Mouse (Mus musculus): ENCODE measurements around the gene Mical2.

The Mical2 gene

DNA sequence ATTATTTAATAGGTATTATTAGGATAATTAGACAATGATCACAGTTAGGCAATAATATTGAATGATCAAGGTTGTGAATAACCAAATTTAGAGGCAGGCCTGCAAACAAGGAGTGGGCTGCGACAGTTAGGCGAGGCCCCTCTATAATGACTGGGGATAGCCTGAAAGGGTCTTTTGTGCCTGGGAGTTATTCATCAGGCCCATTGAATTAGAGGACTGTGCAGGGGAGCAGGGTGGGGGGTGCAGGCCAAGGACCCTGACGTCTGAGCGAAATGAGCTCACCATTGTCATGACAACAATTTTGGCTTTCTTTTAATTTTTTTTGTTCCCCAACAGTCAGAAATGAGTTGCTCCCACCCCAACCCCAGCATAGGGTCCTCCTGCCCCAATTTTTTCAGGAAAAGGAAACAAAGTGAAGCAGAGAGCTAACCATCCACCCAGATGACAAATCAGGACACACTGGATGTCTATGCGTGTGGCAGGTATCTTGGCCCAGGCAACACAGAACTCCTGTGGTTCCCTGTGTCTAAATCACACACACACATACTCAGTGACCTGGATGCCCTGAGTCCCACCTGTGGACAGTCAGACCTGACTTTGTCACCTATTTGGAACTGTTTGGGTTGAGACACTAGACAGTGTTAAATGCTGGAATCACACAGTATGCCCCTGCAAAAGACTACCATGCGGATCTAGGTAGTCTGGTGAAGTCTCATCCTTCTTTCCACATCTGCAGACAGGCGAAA is 173.9 kb downstream of the Mical2 start:
- no peak for DNase-seq (ENCODE audit: low read depth, low spot score)

DNA sequence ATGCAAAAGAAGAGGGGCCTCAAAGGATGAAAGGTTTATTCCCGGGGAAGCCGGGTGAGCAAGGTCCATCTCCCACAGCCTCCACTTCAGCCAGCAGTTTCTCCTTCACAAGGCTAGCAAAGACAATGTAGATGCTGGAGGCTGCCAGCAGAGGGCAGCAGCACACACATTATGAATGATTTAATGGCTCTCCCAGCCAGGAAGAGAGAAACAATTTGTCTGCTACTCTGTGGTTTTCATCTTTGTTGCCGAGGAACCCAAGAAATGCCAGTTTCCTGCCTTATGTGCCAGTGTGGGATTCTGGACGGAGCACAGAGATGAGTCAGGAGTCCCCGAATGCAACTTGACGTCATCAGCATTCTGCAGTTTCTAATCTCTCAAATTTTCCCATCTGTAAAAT is 174.5 kb downstream of the Mical2 start:
- DNase-seq (ENCODE audit: low read depth, low spot score), result no peak

DNA sequence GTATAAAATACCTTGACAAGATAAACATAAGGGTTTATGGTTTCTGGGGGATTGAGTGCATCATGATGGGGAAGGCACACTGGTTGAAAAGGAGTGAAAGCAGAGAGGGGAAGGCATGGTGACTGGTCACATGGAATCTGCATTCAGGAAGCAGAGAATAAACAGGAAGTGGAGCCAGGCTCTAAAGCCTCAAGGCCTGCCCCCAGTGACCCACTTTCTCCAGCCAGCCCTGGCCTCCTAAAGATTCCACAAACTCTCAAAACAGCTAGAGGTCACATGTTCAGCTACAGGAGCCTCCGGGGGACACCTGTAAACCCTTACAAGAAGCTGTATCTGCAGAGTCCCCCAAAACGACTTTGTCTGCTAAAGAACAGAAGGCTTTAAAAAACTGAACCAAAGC is 179.4 kb downstream of the Mical2 start:
- no peak for DNase-seq (ENCODE audit: low read depth, low spot score)

DNA sequence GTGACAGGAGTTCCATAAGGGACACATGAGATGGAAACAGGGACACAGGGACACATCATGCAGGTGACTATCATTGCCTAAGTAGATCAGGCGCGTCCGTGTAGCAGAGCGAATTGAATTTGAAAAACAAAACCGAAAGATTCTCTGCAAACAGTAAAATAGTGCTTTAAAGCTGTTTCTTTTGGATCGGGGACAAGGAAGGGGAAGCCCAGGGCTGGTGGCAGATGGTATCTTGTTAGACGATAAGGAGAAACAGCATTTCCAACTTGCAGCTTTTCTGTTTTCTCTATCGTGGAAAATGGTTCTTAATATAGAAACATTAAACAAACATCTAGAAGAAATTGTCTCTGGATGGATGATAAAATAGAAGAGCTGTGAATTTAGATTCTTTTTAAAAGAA is 179.9 kb downstream of the Mical2 start:
- DNase-seq (ENCODE audit: low read depth, low spot score), result no peak

DNA sequence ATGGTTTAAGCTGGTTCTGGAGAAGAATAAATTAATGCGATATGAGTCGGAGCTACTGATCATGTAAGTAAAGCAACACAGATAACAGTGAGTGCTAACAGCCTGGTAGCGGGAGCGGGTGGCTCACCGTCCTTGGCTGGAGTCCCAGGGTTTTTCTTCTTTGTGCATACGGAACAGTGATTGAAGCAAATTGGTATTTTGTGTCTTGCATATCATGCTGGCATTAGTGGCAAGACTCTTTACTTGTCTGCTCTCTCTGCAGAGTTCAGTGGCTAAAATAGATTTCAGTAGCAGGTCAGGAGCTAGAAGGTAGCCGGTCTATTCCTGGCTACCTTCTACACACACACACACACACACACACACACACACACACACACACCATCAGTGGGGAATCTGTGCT is 181.9 kb downstream of the Mical2 start:
- DNase-seq (ENCODE audit: low read depth, low spot score), result no peak

DNA sequence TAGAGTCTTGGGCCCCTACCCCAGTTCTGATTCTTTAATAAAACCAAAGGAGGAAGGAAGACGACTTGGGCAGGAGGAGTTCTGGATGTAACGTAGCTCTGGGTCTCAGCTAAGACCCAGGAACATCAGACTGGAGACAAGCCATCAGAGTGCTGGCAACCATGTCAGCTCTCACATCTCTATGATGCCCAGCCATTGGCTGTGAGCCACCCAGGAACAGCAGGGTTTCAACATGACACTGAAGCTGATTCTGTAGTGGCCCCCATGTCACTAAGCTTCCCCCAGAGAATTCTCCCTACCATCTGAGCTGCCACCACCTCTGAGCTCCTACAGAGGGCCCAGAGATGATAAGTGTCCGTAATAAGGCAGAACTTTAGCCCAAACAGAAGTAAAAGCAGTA is 184.3 kb downstream of the Mical2 start:
- no peak for DNase-seq (ENCODE audit: low read depth, low spot score)

DNA sequence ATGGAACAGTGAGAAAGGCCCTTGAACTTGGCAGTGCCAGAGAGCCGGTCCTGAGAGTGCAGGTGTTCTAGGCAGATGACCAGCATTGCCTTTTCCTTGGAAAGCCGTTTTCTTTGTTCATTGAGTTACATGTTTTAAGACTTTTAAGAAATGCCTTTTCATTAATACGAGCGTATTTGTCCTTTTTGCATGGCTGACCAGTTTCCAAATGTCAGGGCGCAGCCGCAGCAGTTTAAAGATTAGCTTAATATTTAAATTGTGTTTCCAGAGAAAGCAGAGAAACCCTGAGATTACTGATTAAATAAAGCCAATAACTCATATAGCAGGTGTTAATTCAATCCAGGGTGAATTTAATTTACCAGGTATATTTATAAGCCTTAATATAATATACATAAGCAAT is 187.6 kb downstream of the Mical2 start:
- no peak for DNase-seq (ENCODE audit: low read depth, low spot score)

DNA sequence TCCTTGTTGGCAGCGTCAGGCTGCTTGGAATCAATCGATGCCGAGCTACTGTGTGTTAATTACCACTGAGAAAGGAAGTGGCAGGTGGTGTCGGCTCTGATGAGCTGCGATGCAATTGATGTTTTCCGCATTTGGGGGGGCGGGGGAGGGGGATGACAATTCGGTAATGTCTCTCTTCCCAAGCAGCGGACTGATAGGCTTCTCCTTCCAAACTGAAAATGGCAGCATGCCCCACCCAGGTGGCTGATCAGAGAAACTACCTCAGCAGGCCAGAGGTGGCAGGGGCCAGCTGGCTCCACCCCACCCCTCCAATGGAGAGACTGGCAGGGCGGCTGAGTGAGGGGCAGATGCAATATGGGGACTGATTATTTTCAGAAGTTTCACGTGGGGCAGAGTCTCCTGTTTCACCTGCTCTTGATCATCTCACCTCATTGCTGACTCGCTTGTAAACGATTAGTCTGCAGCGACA is 190.4 kb downstream of the Mical2 start:
- no peak for DNase-seq (ENCODE audit: low read depth, low spot score)

DNA sequence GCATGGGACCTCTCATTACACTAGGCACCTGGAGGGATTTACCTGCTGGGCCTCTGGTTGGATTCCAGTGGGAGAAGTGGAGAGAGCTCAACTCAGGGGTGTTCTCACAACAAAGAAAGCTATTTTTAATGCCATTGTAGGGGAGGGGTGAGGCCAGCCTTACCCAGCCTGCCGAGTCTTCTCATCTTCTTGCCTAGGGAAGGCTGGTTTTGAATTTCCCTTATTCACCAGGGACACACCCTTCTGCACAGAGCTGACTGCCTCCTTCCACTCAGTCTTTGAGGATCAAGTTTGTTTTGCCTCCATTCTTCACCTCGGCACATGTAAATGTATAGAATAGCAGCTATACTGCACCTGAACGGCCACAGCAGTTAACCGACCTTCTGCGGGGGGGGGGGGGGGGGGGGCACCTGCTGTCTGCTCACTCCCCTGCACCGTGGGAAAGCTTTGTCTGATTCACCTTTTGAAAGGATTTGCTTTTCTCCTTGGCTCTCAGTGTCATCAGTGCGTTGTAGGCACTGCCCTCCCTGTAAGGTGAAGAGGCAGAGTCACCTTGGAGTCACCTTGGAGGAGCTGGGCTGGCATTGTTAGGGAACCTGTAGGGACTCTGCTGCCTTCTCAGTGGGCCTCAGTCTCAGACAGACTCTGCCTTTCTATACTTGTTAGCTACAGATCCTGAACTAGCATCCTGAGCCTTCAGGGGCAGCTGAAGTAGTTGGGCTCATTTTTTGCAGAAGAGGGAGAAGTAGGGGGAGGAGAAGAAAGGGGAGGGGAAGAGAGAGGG is 191.3 kb downstream of the Mical2 start:
- no peak for DNase-seq (ENCODE audit: low read depth, low spot score)

DNA sequence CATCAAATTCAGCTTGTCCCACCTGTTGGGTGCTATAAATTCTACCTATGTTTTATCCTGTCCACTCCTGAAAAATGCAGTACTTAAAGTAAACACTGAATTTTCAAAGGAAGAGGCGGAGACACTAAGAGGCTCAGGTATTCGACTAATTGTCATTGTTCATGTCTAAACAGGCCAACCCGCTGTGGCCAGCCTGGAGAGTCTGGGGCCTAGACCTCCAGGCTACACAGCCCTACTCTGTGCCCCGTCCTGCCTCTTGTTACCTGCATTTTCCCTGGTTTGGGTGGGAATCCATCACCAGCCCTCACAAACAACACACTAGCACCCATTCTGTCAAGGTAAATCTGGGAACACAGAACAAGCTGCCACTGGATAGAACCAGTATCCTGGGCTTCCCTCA is 191.9 kb downstream of the Mical2 start:
- no peak for DNase-seq (ENCODE audit: low read depth, low spot score)

DNA sequence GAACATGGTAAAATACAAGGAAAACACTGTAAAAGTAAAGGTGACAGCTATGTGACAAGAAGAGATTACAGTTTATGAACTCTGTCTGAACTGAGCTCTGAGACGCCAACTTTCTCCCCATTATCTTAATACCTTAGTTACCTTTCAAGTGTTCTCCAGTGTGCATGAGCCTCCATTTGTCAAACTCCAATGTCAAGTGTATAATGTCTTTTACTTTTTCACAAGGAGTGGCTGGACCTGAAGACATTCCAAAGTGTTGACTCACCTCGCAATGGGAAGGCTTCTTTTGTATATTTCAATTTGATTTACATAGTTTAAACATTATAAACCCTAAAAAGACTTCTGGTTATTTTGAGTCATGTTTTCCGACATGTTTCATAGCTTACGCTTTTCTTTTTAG is 197.8 kb downstream of the Mical2 start:
- no peak for DNase-seq (ENCODE audit: low read depth, low spot score)

DNA sequence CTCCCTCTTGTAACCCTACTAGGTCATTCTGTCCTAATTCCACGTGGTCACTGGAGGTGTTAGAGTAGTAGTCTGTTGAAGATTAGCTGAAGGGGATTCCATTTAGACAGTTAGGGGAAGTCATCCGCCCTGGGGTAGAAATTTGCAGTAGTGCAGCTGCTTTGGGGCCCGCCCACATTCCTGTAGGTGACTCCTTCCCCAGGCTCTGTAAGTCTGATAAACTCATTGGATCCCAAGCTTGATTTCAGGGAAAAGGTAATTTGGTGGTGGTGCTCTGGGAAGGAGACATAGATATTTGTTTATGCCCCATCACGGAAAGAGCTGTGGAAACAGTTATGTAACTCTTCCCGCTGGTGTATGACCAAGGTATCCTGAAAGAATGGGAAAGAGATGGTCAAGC is 201.2 kb downstream of the Mical2 start:
- no peak for DNase-seq (ENCODE audit: low read depth, low spot score)

DNA sequence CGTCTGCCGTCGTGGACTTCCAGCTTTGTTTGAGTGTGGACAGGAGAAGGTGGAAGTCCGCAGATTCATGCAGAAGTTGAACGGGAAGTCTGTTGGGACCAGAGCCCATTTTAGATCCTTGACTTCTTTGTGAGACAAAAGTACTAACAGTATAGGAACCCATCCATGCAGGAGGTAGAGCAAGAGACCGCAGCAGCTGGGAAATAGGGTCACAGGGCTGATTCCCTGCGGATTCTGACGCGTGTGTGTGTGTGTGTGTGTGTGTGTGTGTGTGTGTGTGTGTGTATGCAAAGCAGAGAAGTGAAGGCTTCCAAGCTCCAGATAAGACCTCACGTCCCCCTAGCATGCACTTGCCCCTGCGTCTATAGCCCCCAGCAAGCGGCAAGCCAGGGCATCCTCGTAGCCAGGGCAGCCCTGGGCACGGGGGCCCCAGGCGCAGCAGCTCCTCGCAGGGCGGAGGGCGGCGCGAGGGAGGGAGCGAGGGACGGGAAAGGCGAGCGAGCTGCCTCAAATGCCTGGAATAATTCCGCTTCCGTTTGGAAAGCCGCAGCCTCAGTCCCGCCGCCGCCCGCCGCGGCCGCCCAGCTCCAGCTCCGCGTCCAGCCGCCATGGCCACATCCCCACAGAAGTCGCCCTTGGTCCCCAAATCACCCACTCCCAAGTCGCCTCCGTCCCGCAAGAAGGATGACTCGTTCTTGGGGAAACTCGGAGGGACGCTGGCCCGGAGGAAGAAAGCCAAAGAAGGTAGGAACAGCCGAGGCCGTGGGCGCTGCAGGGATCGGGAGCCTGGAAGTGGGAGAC is 201.9 kb downstream of the Mical2 start, which contains the start of gene Parva:
TSS of gene Parva (plus strand) at position 149 of the 801 bp plus-strand sequence.
- no peak for DNase-seq (ENCODE audit: low read depth, low spot score)

DNA sequence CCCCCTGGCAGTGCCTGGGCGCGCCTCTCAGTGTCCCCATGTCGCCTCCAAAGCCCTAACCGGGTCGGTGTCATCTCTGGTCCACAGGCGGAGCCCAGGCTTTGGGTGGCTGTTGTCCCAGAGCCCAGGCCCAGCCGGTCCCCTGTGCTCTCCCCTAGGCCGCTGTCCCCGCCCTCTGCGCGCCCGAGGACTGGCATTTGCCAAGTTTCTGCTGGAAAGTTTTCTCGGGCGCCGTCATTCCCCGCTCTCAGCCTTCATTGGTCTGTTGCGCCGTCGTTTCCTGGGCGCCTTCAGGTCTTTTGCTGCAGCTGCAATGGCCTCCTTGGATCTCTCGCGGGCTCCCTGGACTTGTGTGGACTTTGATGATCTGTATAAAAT is 202.5 kb downstream of the Mical2 start:
- no peak for DNase-seq (ENCODE audit: low read depth, low spot score)

DNA sequence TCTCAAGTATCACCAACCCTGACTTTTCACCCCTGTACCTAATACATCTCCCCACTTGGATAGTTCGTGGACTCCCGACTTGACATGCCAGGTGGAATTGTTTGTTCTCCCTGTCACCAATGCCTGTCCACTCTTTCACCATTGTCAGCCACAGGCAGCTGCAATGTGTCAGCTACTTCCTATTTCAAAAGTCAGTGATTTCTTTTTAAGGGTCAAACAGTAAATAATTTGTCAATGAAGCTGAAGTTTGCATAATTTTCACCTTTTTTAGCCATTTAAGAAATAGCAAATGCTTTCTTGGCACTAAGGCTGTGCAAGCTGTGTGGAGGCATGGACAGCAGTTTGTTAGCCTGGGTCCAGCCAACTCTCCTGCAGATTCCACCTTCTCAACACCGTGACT is 214.2 kb downstream of the Mical2 start:
- DNase-seq (ENCODE audit: low read depth, low spot score), result no peak

DNA sequence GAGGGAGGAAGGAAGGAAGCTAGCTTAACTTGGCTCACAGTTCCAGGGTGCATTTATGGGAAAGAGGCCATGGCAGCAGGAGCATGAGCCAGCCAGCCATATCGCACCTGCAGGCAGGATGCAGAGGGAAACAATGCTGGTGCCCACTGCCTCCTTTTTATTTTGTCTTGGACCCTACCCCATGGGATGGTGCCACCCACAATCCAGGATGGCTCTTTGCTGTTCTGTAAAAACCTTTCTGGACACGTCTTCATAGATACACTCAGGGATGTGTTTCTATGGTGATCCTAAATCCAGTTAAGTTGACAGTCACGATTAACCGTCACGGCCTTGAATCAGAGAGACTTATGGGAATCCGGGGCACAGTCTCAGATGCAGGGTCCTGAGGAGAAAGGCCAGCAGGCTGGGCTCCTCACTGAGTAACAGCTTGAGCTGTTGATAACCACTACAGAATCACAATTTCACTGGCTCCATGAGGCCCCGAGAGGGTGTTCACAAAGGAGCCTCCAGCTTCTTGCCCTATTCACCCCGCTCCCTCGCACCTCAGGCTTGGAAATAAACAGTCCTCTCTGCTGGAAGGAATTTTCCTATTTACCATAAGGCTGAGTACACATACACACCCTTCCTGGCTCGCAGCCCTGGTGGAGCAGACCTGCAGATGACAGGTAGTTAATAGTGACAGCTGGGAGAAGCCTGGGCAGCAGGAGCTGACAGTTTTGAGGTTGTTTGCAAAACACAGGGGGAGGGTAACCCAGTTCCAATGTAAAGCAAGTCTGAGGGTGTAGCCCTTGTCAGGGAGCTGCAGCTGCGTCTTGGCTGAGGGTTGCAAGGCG is 218.7 kb downstream of the Mical2 start:
- no peak for DNase-seq (ENCODE audit: low read depth, low spot score)

DNA sequence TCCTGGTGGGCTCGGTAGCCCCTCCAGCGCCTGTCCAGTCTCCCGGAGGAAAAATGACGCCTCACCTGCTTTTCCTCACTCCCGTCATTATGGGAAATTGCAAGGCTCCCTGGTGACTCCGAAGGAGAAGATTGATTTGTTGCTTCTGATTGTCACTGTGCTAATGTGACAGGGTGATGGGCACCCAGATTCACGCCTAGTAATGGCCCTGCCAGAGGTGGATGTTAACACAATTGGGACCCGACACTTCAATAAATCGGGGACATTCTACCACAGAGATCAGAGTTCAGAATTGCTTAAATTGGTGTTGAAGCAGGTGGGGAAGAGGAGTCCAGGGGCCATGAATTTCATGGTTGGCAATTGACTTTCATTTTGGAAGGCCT is 219.3 kb downstream of the Mical2 start:
- no peak for DNase-seq (ENCODE audit: low read depth, low spot score)

DNA sequence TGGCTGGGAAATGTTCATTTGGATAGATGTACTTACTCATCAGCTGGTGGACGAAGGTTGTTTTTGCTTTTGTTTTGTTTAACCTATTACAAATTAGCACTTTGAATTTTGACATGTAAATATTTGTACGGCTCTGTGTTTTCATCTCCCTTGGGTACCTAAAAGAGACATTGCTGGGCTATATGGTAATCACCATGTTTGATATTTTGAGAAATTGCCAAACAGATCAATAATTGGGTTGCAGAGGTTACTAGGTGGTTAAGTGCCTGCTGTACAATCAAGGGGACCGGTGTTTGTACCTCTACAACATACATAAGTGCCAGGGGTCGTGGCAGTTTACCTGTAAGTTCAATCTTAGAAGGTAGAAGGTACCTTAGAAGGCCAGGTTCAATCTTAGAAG is 220.8 kb downstream of the Mical2 start:
- no peak for DNase-seq (ENCODE audit: low read depth, low spot score)

DNA sequence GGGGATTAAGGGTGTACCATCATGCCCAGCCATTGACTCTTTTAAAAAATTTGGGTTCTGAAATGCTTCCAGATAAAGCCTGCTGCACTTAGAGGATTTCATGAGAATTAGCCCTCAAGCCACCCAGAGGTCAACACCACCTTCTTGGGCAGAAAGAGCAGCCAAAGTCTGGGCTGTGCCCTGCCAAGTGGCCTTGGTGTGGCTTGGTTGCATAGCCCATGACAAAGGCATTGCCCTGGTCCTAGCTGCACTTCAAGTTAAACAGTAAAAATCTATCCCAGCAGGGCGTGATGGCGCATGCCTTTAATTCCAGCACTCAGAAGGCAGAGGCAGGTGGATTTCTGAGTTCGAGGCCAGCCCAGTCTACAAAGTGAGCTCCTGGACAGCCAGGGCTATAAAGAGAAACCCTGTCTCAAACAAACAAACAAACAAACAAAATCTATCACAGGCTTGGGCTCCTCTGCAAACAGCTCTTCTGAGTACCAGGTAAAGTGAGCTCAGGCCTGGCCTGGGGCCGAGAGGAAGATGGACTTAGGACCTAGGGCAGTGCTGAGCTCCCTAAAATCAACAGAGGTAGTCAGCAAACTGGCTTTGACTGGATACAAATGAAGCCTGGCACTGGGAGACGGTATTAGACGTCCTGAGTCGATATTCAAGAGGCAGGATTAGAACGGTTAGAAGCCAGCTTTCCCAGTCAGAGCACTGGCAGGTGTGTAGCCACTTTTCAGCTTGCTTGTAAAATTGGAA is 224.5 kb downstream of the Mical2 start:
- DNase-seq (ENCODE audit: low read depth, low spot score), result no peak

DNA sequence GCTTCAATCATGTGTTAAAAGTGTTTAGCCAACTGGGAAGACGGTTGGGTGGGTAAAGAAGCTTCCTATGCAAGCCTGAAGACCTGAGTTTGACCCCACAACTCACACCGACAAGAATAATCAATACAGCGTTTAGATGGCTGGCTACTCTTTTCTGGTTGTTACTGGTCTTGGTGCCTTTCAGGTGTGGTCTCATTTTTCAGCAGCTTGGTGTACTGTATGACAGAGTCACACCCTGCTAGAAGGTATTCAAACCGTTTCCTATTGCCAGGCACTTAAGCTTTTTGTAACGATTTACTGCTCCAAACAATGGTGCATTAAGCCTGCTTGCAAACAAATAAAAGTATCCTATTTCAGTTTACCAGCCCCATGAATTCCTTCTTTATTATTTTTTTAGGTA is 226.8 kb downstream of the Mical2 start:
- DNase-seq (ENCODE audit: low read depth, low spot score), result no peak

DNA sequence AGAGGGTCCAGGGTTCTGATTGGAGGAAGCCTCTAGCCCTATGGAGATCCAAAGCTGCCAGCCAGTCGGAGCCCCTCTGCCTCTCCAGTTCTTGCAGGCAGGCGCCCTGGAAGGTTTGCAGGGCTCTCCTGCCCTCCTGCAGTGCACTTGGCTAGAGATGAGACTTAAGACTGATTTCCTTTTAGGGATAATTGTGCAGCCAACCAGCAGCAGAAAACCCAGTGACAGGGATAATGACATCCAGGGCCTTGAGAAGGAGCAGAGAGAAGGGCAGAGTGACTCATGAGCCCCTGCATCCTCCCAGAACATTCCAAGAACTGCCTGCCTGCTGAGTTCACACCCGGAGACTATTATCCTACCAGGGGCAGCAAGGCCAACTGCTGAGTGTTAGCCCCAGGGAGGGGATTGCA is 228.2 kb downstream of the Mical2 start:
- DNase-seq (ENCODE audit: low read depth, low spot score), result no peak
